Mouse (Mus musculus): ENCODE data around the gene Rdh1.
"Not testable (repeated sequence)": the region's sequence is repeated elsewhere in the genome, so short reads cannot be mapped to it uniquely, and the experiment has no call there.

DNA sequence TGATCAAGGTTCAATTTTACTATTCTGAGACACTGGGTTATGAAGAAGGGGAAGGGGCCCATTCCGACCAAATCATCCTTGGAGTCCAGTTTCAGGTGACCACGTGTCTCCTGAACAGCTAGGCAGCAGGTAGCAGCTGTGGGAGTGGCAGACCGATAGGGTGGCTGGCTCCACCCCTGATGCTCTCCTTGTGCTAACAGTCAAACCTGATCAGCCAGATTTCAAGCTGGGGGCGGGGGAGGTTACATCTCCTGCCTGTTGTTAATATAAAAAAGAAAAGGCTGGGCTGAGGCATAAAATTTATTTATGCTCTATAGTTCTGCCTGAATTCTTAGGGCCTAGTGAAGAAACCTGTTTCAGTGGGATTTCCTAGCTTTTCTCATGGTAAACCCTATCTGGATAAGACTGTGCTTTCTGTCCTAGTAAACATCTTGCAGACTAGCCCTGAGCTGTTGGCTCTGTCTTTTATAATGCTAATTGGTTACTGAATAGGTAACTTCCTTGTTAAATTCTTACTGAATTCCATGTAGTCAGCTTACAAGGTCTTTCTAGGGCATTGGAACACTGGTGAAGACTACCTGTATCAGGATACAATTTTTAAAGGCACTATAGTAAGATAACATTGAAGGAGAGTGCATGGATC is 57.9 kb downstream of the Rdh1 start:
- TF ChIP-seq EP300, POLR2A (IDR thresholded peaks at IDR 0.05; ENCODE audit: insufficient read depth, low read depth, low read length): not testable (repeated sequence)

All from heart, adult 2 months (tissue).